Mouse (Mus musculus) forebrain, embryonic 10.5 days (tissue): Measurements from ENCODE around the gene Apoc4. TPM values are rescaled to one million over a fixed set of nuclear protein-coding genes. Genes with fewer than 3 reads are reported as not detected.

ENCODE experiments used
- DNase-seq: peaks from one replicate; pipeline ENCODE4 v3.0.0-alpha.2; 2017; ENCODE audit warnings: low spot score; ENCODE audit errors: extremely low spot score
- H3K27ac ChIP-seq: fragments of 300-500 bp; sonication (generic); 2 replicates; pipeline ENCODE4 v1.5.1; 2016; ENCODE audit warnings: mild to moderate bottlenecking
- H3K27me3 ChIP-seq: fragments of 300-500 bp; sonication (generic); 2 replicates; pipeline ENCODE4 v1.6.1; 2016; ENCODE audit warnings: mild to moderate bottlenecking; ENCODE audit not compliant: poor library complexity, severe bottlenecking
- H3K36me3 ChIP-seq: fragments of 300-500 bp; sonication (generic); replicated peaks from 2 replicates; pipeline ENCODE4 v1.6.1; 2016; ENCODE audit warnings: mild to moderate bottlenecking, moderate library complexity
- H3K4me1 ChIP-seq: fragments of 300-500 bp; sonication (generic); 2 replicates; pipeline ENCODE4 v1.6.1; 2016
- H3K4me3 ChIP-seq: fragments of 300-500 bp; sonication (generic); 2 replicates; pipeline ENCODE4 v1.5.1; 2016; ENCODE audit warnings: mild to moderate bottlenecking, moderate library complexity
- H3K9me3 ChIP-seq: fragments of 300-500 bp; sonication (generic); 2 replicates; pipeline ENCODE4 v1.6.1; 2016; ENCODE audit warnings: mild to moderate bottlenecking, moderate library complexity
- WGBS: fragments of 180-500 bp; shearing (Covaris S2); methylation state at CpG from one replicate; pipeline ENCODE4 v1.1.7; 2016; 5-methylcytosine and 5-hydroxymethylcytosine counted together
- polyA plus RNA-seq: library from polyadenylated mRNA; unstranded; fragments of >200 nt; fragmentation: Nextera tagmentation; extraction: Ambion mirVana; gene quantifications from 2 replicates; pipeline ENCODE4 v1.2.1, GENCODE M21; 2016

Gene Apoc4
- polyA plus RNA-seq, 1 experiment from 2014 or later: not detected

DNA sequence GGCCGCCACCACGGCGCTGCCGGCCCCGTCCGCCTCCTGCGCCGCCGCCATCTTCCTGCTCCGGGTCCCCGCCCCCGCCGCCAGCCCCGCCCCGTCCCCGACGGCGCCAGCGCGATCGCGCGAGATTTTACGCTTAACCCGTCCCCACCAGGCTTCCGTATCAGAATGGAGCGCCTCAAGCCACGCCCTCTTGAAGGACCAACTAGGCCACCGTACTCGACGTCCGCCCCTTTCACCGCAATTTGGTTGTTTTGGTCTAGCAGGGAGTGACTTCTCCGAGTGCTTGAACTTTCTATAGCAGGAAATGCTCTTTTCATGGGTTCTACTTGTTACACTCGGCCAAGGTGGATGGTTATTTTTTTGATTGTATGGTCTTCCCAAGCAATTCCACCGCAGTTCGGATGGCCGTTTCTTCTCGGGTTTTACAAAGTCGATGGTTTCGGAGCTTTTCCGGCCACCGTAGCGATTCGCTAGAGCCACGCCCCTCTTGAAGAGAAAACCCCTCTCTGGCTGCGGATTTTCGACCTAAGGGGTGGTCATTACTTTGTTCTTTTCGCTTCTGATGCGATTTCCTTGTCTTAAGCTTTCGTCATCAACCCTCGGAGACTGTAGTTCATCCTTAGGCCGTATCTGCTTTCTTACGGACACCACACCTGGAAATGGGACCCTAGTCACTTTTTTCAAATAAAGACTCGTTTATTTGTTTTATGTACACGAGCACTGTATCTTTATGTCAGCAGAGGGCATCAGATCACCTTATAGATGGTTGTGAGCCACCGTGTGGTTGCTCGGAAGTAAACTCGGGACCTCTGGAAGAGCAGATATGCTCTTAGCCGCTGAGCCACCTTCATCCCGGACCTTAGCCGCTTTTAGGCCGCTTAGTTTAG is 16.1 kb downstream of the Apoc4 start, which contains the start of gene Clptm1:
TSS of gene Clptm1 (minus strand) at position 79 of the 887 bp plus-strand sequence.
- Histone ChIP-seq H3K27me3 (no peaks in the 10 kb centered on the region), H3K36me3 (peaks cover 25% of the 10 kb centered on the region), H3K27ac (peak within 1 kb of the TSS; percentile 93), H3K4me1 (peaks cover 28% of the 10 kb centered on the region), H3K4me3 (peak within 1 kb of the TSS; percentile 100), H3K9me3 (no peaks in the 10 kb centered on the region)
- under 1% methylated on average over 63 of the region's 63 CpGs for WGBS
- peak; percentile 98 for DNase-seq

DNA sequence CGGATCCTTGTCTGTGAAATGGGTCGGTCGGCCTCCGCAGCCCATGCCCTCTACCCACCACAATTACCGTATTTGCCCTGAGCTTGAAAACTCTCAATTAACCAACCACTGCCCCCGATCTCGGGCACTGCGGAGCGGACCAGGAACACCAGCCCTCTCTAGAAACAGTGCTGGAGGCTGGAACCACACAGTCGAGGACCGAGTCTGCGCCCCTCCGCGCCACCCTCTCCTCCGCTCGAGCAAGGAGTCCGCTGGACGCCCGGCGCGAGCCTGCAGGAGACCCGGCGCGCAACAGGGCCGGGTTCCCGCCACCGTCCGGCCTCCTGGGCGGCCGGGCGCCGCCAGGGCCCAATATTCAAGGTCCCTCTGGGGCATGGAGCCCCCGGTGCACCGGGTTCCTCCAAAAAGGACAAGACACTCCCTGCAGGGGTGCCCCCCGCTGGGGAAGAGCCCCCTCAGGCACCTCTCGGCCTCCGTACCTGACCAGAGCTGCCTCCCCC is 16.8 kb downstream of the Apoc4 start:
- no peaks in the 10 kb centered on the region for H3K9me3 ChIP-seq
- peak overlapping the region; percentile 93 for H3K27ac ChIP-seq
- H3K36me3 ChIP-seq: peaks cover 32% of the 10 kb centered on the region
- peak overlapping the region; percentile 100 for H3K4me3 ChIP-seq
- under 1% methylated on average over 37 of the region's 37 CpGs for WGBS
- peaks cover 27% of the 10 kb centered on the region for H3K4me1 ChIP-seq
- H3K27me3 ChIP-seq: no peaks in the 10 kb centered on the region
- no peak for DNase-seq

GRCm38 (mm10) chr7:19663940-19664339 is 17.3 kb downstream of the Apoc4 start:
- no peak for DNase-seq
- H3K4me1 ChIP-seq: peaks cover 22% of the 10 kb centered on the region
- no peaks in the 10 kb centered on the region for H3K27me3 ChIP-seq
- H3K4me3 ChIP-seq: peak overlapping the region; percentile 100
- WGBS: 24% methylated on average over 8 of the region's 8 CpGs
- peaks cover 38% of the 10 kb centered on the region for H3K36me3 ChIP-seq
- H3K9me3 ChIP-seq: no peaks in the 10 kb centered on the region
- H3K27ac ChIP-seq: peak overlapping the region; percentile 93

- H3K4me3 ChIP-seq: no peak overlapping the region
- DNase-seq: no peak
- 94% methylated on average over 2 of the region's 2 CpGs for WGBS
- no peaks in the 10 kb centered on the region for H3K27me3 ChIP-seq
- peaks cover 91% of the 10 kb centered on the region for H3K36me3 ChIP-seq
- H3K27ac ChIP-seq: no peak overlapping the region
- H3K9me3 ChIP-seq: no peaks in the 10 kb centered on the region
- H3K4me1 ChIP-seq: no peaks in the 10 kb centered on the region
These were observed 28.7 kb downstream of the Apoc4 start for GRCm38 (mm10) chr7:19652614-19653013.

- Histone ChIP-seq H3K27me3 (no peaks in the 10 kb centered on the region), H3K9me3 (no peaks in the 10 kb centered on the region), H3K4me3 (no peak overlapping the region), H3K4me1 (no peaks in the 10 kb centered on the region), H3K27ac (no peak overlapping the region), H3K36me3 (peaks cover 99% of the 10 kb centered on the region)
- DNase-seq: no peak
- 91% methylated on average over 6 of the region's 6 CpGs for WGBS
These were observed 30.1 kb downstream of the Apoc4 start for GRCm38 (mm10) chr7:19651063-19651786.

DNA sequence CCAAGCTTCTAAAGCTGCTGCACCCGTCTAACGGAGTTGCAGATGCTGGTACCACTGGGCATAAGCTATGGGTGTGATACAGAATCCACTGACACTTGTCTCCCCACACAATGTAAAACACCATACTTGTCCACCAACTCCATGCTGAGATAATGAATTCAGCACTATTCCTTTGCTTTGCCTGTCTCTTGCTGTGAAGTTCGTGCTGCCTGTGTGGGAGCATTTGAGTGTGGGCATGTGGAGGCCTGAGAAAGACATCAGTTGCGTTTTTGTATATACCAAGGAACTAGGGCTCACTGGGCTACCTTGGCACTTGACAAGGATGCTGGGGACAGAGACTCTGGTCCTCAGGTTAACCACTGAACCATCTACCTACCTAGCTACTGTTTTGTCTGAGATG is 40.1 kb downstream of the Apoc4 start:
- Histone ChIP-seq H3K9me3 (no peaks in the 10 kb centered on the region), H3K36me3 (peaks cover 100% of the 10 kb centered on the region), H3K27me3 (no peaks in the 10 kb centered on the region), H3K4me1 (no peaks in the 10 kb centered on the region), H3K27ac (no peak overlapping the region), H3K4me3 (no peak overlapping the region)
- DNase-seq: no peak
- 94% methylated on average over 4 of the region's 4 CpGs for WGBS

DNA sequence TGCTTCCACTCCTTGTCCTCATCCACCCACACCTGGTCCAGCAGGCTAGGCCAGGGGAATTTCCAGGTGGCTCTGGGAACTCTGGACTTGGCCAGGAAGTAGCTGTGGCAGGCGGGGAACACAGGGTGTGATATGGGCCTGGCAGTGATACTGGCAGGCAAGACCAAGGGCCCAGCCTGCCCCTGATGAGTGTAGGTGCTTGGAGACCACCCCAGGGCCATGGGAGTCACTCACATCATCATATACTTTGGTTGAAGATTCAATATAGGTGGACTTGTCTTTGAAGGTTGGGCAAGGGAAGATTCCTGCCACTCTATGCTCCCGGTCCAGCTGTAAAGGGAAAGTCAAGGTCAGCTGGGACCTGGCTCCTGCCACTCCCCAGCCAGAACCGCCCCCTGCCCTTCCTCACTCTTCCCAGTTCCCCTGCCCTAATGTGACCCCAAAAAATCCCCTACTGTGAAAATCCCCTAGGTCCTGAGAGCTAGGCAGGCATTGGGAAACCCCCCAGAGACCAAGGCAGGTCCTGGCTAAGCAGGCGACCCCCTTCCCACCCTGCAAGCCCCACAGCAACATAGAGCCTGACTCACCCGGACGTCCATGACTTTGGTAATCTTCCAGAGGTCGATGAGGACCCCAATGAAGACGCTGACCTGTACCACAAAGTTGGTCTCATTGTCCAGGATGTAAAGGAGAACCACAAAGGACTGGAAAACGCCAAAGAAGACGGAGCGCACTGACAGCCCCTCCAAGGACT is 46.0 kb downstream of the Apoc4 start:
- 94% methylated on average over 11 of the region's 11 CpGs for WGBS
- Histone ChIP-seq H3K4me1 (no peaks in the 10 kb centered on the region), H3K27ac (no peak overlapping the region), H3K27me3 (no peaks in the 10 kb centered on the region), H3K4me3 (no peak overlapping the region), H3K9me3 (no peaks in the 10 kb centered on the region), H3K36me3 (peaks cover 85% of the 10 kb centered on the region)
- no peak for DNase-seq

GRCm38 (mm10) chr7:19634591-19634990 is 46.7 kb downstream of the Apoc4 start:
- peaks cover 78% of the 10 kb centered on the region for H3K36me3 ChIP-seq
- H3K27me3 ChIP-seq: no peaks in the 10 kb centered on the region
- peaks cover 4% of the 10 kb centered on the region for H3K4me1 ChIP-seq
- H3K9me3 ChIP-seq: no peaks in the 10 kb centered on the region
- no peak for DNase-seq
- WGBS: 95% methylated on average over 2 of the region's 2 CpGs
- H3K4me3 ChIP-seq: no peak overlapping the region
- no peak overlapping the region for H3K27ac ChIP-seq

DNA sequence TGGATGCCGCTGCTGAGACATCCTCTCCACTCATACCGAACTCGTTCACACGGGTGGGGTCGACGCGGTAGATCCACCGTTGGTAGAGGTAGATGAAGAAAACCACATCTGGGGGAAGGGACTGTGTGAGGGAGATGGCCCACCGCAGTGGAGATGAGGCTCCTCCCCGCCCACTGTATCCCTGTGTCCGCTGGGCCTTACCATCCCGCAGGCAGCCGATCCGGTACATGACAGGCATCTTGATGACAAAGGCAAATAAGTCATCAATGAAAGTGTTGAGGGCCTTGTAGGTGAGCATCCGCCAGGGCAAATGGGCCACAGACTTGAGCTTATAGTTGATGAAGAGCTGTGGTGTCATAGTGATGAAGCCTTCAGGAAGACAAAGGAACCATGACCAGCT is 47.4 kb downstream of the Apoc4 start:
- H3K9me3 ChIP-seq: no peaks in the 10 kb centered on the region
- H3K27me3 ChIP-seq: no peaks in the 10 kb centered on the region
- H3K4me1 ChIP-seq: peaks cover 11% of the 10 kb centered on the region
- no peak for DNase-seq
- H3K4me3 ChIP-seq: no peak overlapping the region
- no peak overlapping the region for H3K27ac ChIP-seq
- peaks cover 71% of the 10 kb centered on the region for H3K36me3 ChIP-seq
- 96% methylated on average over 15 of the region's 15 CpGs for WGBS

DNA sequence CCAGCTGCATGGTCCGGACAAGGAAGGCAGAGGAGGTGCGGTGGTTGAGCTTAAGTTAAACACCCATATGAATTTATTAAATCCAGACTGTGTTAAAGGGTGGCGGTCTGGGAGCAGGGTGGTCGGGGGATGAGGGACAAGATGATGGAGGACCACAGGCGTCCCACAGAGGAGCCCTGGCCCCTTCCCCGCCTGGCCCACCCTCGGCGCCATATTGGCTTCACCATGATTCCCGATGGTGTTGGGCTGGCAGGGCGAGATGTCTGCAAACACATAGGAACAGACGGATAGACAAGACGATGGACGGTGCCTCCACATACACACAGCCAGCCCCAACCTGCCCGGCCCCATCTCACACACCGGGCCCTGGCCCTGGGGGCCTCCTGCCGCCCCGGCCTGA is 48.1 kb downstream of the Apoc4 start:
- 92% methylated on average over 17 of the region's 17 CpGs for WGBS

DNA sequence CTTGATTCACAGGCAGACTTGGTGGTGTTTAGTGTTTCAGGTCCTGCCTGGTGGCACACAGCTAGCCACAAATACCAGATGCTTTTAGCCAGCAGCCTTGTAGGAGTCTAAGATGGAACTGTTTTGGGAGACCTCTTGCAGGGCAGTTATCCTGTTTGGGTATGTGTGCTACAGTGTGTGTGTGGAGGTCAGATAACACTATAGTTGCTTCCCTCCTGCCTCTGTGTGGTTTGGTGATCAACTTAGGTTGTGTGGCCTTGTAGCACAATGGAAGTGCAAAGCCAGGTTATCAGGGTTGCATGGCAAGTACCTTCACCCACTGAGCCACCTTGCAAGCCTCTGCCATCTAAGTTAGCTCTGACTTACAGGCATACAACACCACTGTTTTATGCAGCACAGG is 48.6 kb downstream of the Apoc4 start:
- Histone ChIP-seq H3K36me3 (peaks cover 59% of the 10 kb centered on the region), H3K9me3 (no peaks in the 10 kb centered on the region)
- DNase-seq: no peak

More for the DNA sequence above, 48.1 kb downstream of the Apoc4 start:
- Histone ChIP-seq H3K4me1 (peaks cover 18% of the 10 kb centered on the region), H3K36me3 (peaks cover 64% of the 10 kb centered on the region), H3K27ac (no peak overlapping the region), H3K27me3 (no peaks in the 10 kb centered on the region), H3K9me3 (no peaks in the 10 kb centered on the region), H3K4me3 (no peak overlapping the region)
- no peak for DNase-seq

DNA sequence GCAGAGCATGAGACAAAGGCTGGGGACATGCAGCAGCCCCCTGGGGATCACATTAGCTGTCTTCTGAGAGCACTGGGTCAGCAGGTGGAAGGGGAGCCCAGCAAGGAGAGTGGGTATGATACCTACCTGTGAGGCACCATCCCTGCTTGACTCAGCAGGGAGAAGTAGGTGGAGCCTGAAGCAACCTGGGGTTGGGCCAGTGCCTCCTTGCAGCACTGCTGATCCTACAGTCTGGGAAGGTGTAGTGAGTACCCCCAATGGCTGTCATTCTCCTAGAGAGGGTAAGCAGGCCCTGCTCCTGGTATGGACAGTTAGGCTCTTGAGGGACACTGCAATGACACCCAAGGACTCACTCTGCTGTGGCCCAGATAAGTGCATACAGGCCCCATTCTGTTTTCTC is 49.0 kb downstream of the Apoc4 start:
- Histone ChIP-seq H3K27ac (no peak overlapping the region), H3K4me1 (peaks cover 24% of the 10 kb centered on the region), H3K36me3 (peaks cover 55% of the 10 kb centered on the region), H3K27me3 (no peaks in the 10 kb centered on the region), H3K9me3 (no peaks in the 10 kb centered on the region), H3K4me3 (no peak overlapping the region)
- no peak for DNase-seq

More for the DNA sequence above, 48.6 kb downstream of the Apoc4 start:
- H3K4me1 ChIP-seq: peaks cover 22% of the 10 kb centered on the region
- no peaks in the 10 kb centered on the region for H3K27me3 ChIP-seq
- H3K4me3 ChIP-seq: no peak overlapping the region
- H3K27ac ChIP-seq: no peak overlapping the region
